Mouse (Mus musculus): Measurements from ENCODE around the gene Tmem259.

GRCm38 (mm10) chr10:79934272-79934721 lies 49.8 kb downstream of the Tmem259 start:
- TF ChIP-seq CTCF (conservative IDR thresholded peaks at IDR 0.05; ENCODE audit: insufficient read depth, insufficient read length, low read depth, low read length) (no peak), POLR2A (IDR thresholded peaks at IDR 0.05; ENCODE audit: low read depth, low read length) (no peak)
